Mouse (Mus musculus): ENCODE results near the gene Eea1.

GRCm38 (mm10) chr10:95904668-95905067 is 35.8 kb upstream of the Eea1 start:
- TF ChIP-seq CTCF (conservative IDR thresholded peaks at IDR 0.05; ENCODE audit: insufficient read depth, insufficient read length, low read depth, low read length) (no peak), POLR2A (IDR thresholded peaks at IDR 0.05; ENCODE audit: low read depth, low read length) (no peak)

Measured in kidney, adult 2 months (tissue).